Mouse (Mus musculus): ENCODE results near the gene Slc36a4. TPM values are rescaled to one million over a fixed set of nuclear protein-coding genes. Genes with fewer than 3 reads are reported as not detected.

Slc36a4 gene
- polyA plus RNA-seq, 1 experiment from 2014 or later, result 7.2 TPM

DNA sequence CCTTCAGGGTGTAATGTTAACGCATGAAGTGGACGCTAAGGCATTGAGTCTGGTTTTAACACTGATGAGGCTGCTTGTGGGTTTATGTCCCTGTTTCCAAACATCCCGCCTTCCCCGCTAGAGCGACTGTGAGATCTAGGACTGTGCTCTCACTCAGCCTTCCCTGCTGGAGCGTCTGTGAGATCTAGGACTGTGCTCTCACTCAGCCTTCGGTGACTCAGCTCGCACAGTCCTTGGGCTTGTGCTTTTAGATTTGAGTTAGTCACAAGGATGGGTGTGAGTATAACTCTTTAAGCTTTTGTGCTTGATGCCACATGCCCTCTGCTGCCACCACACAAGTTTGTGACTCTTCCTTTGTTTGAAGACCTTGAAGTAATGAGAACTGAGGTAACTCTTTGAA is 17.6 kb downstream of the Slc36a4 start:
- H3K27ac ChIP-seq, result no peak overlapping the region
- no peak overlapping the region for H3K9ac ChIP-seq
- 93% methylated on average over 8 of the region's 8 CpGs for WGBS
- no peak overlapping the region for H3K4me3 ChIP-seq
- no peak overlapping the region for H3K4me2 ChIP-seq
- H3K9me3 ChIP-seq (replicated peaks), result no peaks in the 10 kb centered on the region
- H3K36me3 ChIP-seq, result peaks cover 24% of the 10 kb centered on the region
- H3K4me1 ChIP-seq (replicated peaks), result no peaks in the 10 kb centered on the region
- H3K27me3 ChIP-seq, result no peaks in the 10 kb centered on the region
- ATAC-seq (replicated peaks; ENCODE audit: insufficient number of reproducible peaks, insufficient read depth, low FRiP score, low read depth), result no peak

DNA sequence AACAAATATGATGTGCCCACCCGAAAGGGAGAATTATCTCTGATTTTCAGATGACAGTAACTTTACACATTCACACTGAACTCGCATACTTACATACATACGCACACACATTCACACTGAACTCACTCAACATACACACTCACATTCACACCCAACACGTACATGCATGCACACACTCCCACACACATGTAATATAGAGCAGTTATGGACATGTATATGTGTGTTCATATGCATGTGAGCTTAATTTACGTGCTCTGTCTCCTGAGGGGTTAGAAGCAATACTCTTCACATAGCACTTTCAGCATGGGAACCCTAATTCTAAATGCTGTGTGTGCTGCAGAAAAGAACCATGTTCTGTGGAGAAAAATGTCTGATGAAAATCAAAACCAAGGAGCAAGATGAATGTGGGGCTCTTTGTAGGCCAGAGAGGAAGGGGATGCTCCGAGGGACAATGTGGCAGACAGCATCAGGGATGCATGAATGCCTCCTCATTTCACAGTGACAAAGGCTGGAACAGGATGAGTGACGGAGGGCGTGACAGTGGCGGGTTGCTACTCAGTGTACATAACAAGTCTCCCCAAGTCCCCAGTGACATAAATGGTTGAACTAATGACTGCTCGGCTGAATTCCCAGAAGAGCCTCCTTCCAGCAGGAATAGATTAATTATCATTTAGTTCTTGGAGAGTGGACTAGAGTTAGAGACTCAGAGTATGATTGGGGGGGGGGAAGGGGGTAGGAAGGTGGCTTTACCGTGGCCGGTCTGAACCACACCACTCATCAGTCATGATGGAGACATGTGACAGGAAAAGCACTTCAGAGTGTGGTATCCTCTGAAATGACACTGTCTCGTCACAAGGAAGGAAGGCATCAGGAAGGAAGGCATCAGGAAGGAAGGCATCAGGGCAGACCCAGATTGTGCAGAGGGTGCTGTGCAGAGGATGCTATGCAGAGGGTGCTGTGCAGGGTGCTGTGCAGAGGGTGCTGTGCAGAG is 22.5 kb downstream of the Slc36a4 start:
- H3K36me3 ChIP-seq, result peaks cover 37% of the 10 kb centered on the region
- no peaks in the 10 kb centered on the region for H3K27me3 ChIP-seq
- H3K4me2 ChIP-seq, result no peak overlapping the region
- H3K4me3 ChIP-seq, result no peak overlapping the region
- H3K9me3 ChIP-seq (replicated peaks), result no peaks in the 10 kb centered on the region
- H3K4me1 ChIP-seq (replicated peaks), result no peaks in the 10 kb centered on the region
- ATAC-seq (replicated peaks; ENCODE audit: insufficient number of reproducible peaks, insufficient read depth, low FRiP score, low read depth), result no peak
- H3K9ac ChIP-seq, result no peak overlapping the region
- WGBS, result 81% methylated on average over 13 of the region's 13 CpGs
- no peak overlapping the region for H3K27ac ChIP-seq

DNA sequence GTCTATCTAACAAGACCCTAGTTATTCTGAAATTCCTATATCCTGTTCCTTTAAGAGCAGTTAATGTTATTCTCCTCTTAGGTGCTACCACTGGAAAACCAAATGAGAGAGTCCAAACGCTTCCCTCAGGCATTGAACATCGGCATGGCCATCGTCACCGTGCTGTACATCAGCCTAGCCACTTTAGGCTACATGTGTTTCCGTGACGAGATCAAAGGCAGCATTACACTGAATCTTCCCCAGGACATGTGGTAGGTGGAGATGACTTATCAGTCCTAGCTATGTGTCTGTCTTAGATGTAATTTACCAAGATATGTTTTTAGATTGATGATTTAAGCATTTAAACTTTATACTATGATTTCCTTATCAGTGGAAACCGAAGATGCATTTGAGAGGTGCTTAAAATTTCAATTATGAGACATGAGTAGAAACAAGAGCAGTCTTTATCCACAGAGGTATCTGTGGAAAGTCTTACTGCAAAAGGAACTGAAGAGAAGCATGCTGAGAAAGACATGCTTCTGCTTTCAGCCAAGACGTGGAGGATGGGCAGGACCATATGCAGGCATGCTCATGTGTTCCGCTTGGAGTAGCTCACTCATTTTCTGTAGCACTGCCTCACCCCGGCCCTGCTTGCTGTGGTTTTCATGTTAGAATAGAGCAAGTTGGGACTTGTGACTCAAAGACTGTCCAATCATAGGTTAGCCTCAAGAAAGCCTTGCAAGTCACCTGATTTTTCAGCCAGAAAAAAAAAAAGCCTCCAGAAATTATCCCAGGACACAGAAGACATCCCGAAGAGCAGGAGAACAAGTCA is 24.7 kb downstream of the Slc36a4 start:
- Histone ChIP-seq H3K4me3 (no peak overlapping the region), H3K4me2 (no peak overlapping the region), H3K27me3 (no peaks in the 10 kb centered on the region), H3K27ac (no peak overlapping the region), H3K36me3 (peaks cover 45% of the 10 kb centered on the region), H3K9me3 (replicated peaks) (no peaks in the 10 kb centered on the region), H3K4me1 (replicated peaks) (no peaks in the 10 kb centered on the region), H3K9ac (no peak overlapping the region)
- no peak for ATAC-seq (replicated peaks; ENCODE audit: insufficient number of reproducible peaks, insufficient read depth, low FRiP score, low read depth)
- 84% methylated on average over 11 of the region's 11 CpGs for WGBS

DNA sequence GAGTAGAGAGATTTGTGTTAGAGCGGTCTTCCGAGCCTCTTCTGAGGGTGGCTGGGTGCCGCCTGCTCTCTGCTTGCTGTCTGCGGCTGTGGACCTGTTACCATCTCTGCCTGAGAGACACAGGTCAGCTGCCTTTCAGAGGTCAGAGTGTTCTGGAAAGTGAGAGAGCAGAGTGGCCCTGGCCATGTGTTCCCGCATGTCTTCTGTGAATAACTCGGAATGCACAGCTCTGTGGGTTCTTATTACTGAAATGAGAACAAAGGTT is 25.3 kb downstream of the Slc36a4 start:
- no peak overlapping the region for H3K27ac ChIP-seq
- H3K9me3 ChIP-seq (replicated peaks), result no peaks in the 10 kb centered on the region
- 84% methylated on average over 6 of the region's 6 CpGs for WGBS
- no peak overlapping the region for H3K9ac ChIP-seq
- peaks cover 47% of the 10 kb centered on the region for H3K36me3 ChIP-seq
- H3K4me3 ChIP-seq, result no peak overlapping the region
- H3K4me2 ChIP-seq, result no peak overlapping the region
- no peaks in the 10 kb centered on the region for H3K4me1 ChIP-seq (replicated peaks)
- no peak for ATAC-seq (replicated peaks; ENCODE audit: insufficient number of reproducible peaks, insufficient read depth, low FRiP score, low read depth)
- H3K27me3 ChIP-seq, result no peaks in the 10 kb centered on the region

DNA sequence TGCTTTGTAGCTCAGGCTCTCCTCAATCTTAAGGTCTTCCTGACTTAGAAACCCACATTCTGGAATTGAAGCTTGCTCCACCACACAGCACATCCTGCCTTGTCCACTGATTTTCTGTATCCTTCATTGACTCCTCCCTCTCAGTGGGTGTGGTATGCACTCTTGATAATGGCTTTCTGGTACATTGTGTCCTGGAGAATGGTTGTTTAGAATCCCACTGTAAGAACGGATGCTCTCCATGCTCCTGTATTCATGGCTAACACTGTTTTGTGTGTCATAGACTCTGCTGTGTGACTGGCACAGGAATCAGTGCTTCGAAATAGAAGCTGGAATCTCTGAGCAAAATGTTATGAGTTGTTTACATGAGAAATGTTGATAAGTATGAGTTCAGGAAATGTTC is 28.0 kb downstream of the Slc36a4 start:
- Histone ChIP-seq H3K9ac (no peak overlapping the region), H3K4me2 (no peak overlapping the region), H3K9me3 (replicated peaks) (no peaks in the 10 kb centered on the region), H3K36me3 (peaks cover 47% of the 10 kb centered on the region), H3K27ac (no peak overlapping the region), H3K4me3 (no peak overlapping the region), H3K4me1 (replicated peaks) (peaks cover 3% of the 10 kb centered on the region; the same call in 1 of the 2 replicates), H3K27me3 (no peaks in the 10 kb centered on the region)
- 88% methylated on average over 2 of the region's 2 CpGs for WGBS
- no peak for ATAC-seq (replicated peaks; ENCODE audit: insufficient number of reproducible peaks, insufficient read depth, low FRiP score, low read depth)

DNA sequence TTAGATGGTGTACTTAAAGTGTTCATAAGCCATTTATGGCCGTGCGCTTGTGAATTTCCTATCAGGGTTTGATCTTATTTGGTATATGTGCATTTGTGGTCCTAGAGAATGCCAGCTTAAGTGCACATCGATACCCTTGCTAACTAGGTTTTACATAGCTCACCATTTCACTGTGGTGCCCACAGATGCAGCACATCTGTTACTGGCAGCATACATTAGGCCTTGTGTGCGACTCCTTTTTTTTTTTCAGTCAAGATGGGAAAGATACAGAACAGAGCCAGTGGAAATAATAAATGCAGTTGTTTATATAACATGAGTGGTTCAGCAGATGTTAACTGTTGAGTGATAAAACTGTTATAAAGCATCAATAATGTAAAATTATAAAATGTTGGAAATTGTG is 31.9 kb downstream of the Slc36a4 start:
- Histone ChIP-seq H3K4me3 (no peak overlapping the region), H3K9me3 (replicated peaks) (no peaks in the 10 kb centered on the region), H3K9ac (no peak overlapping the region), H3K36me3 (peaks cover 28% of the 10 kb centered on the region), H3K27me3 (no peaks in the 10 kb centered on the region), H3K27ac (no peak overlapping the region), H3K4me1 (replicated peaks) (peaks cover 3% of the 10 kb centered on the region; the same call in 1 of the 2 replicates), H3K4me2 (no peak overlapping the region)
- ATAC-seq (replicated peaks; ENCODE audit: insufficient number of reproducible peaks, insufficient read depth, low FRiP score, low read depth), result no peak
- WGBS, result 86% methylated on average over 4 of the region's 4 CpGs

DNA sequence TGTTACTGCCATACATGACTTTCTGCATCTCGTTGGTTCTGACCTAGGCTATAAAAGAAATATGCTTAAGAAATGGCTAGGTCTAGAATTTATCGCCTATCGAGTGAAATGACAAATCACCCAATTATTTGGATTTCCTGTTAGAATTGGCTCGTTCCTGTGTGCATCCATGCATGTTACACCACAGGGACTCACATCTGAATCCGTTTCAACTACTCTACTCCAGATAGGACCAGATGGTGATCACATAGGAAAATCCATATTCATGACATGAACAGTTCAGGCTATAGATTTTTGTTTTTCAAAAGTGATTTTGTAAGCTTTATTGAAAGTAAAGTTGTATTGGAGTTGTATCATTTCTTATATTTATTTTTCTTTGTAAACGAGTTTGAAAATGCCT is 32.4 kb downstream of the Slc36a4 start:
- peaks cover 3% of the 10 kb centered on the region; the same call in 1 of the 2 replicates for H3K4me1 ChIP-seq (replicated peaks)
- H3K4me3 ChIP-seq, result no peak overlapping the region
- no peak overlapping the region for H3K9ac ChIP-seq
- WGBS, result 76% methylated on average over 6 of the region's 6 CpGs
- ATAC-seq (replicated peaks; ENCODE audit: insufficient number of reproducible peaks, insufficient read depth, low FRiP score, low read depth), result no peak
- no peaks in the 10 kb centered on the region for H3K27me3 ChIP-seq
- no peak overlapping the region for H3K4me2 ChIP-seq
- H3K27ac ChIP-seq, result no peak overlapping the region
- H3K9me3 ChIP-seq (replicated peaks), result no peaks in the 10 kb centered on the region
- peaks cover 23% of the 10 kb centered on the region for H3K36me3 ChIP-seq

DNA sequence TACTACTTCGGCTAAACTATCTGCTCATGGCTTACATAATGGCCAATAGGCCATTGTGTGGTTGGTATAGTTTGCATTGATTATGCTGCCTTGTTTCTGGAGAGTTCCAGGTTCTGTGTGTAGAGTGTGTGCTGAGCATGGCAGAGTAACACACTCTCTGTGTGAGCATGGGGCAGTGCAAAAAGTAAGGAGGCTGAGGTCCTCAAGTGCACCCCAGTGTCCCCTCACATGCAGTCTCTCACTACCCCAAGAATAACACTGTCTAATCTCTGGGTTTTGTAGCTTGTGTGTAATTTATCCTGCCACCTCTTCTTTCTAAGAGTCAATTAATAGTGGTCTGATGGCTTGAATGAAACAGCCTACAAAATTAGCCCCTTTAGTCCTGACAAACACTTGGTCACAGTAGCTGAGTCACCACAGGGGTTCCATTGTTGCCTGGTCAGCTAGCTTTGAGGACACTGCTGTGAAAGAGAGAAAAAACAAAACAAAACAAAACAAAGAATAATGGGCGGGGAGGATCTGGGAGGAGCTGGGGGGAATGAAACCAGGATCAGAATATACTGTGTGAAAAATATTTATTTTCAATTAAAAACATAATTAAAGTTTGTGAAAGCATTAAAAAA is 36.6 kb downstream of the Slc36a4 start:
- Histone ChIP-seq H3K27me3 (no peaks in the 10 kb centered on the region), H3K4me1 (replicated peaks) (no peaks in the 10 kb centered on the region), H3K4me3 (no peak overlapping the region), H3K36me3 (no peaks in the 10 kb centered on the region), H3K27ac (no peak overlapping the region), H3K9ac (no peak overlapping the region), H3K9me3 (replicated peaks) (no peaks in the 10 kb centered on the region), H3K4me2 (no peak overlapping the region)
- WGBS, result 63% methylated on average over 2 of the region's 2 CpGs
- ATAC-seq (replicated peaks; ENCODE audit: insufficient number of reproducible peaks, insufficient read depth, low FRiP score, low read depth), result no peak

DNA sequence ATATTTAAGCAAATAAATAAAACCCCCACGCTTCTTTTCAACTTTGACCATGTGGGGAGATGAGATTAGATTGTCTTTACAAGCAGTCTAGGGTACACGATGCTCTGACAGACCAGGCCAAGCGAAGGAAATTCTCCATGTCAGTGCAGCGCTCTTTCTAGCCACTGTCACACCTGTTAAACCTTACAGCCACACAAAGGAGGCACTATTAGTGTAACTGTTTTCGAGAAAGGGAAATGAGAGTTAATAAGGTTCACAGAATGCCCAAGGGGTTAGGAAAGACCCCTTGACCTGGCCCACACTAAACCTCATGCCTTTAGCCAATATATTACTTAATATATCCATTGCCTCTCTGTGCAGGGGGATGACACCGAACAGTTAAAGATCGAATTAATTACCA is 37.1 kb downstream of the Slc36a4 start:
- Histone ChIP-seq H3K27ac (no peak overlapping the region), H3K4me1 (replicated peaks) (no peaks in the 10 kb centered on the region), H3K9ac (no peak overlapping the region), H3K36me3 (no peaks in the 10 kb centered on the region), H3K27me3 (no peaks in the 10 kb centered on the region), H3K4me3 (no peak overlapping the region), H3K4me2 (no peak overlapping the region), H3K9me3 (replicated peaks) (no peaks in the 10 kb centered on the region)
- WGBS, result 66% methylated on average over 7 of the region's 7 CpGs
- no peak for ATAC-seq (replicated peaks; ENCODE audit: insufficient number of reproducible peaks, insufficient read depth, low FRiP score, low read depth)

DNA sequence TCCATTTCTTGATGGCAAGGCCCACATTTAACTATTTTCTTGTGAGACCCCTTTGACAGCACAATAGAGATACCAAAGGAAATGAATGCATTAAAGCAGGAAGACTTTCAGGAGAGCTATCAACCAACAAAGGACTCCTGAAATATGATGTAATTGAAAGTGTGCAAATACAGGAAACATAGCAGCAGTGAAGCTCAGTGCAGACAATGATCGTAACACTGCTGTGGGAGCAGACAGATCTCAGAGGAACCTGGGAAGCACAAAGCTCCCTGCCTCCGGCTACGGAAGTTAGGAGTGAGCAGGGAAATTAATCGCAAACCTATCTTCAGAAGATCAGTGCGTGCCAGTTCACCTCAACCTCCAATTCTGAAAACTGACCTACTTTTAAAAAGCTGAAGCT is 38.8 kb downstream of the Slc36a4 start:
- no peak overlapping the region for H3K9ac ChIP-seq
- no peak overlapping the region for H3K27ac ChIP-seq
- no peaks in the 10 kb centered on the region for H3K9me3 ChIP-seq (replicated peaks)
- H3K4me1 ChIP-seq (replicated peaks), result no peaks in the 10 kb centered on the region
- no peak overlapping the region for H3K4me2 ChIP-seq
- no peak for ATAC-seq (replicated peaks; ENCODE audit: insufficient number of reproducible peaks, insufficient read depth, low FRiP score, low read depth)
- WGBS, result 74% methylated on average over 5 of the region's 5 CpGs
- no peaks in the 10 kb centered on the region for H3K36me3 ChIP-seq
- no peaks in the 10 kb centered on the region for H3K27me3 ChIP-seq
- H3K4me3 ChIP-seq, result no peak overlapping the region

DNA sequence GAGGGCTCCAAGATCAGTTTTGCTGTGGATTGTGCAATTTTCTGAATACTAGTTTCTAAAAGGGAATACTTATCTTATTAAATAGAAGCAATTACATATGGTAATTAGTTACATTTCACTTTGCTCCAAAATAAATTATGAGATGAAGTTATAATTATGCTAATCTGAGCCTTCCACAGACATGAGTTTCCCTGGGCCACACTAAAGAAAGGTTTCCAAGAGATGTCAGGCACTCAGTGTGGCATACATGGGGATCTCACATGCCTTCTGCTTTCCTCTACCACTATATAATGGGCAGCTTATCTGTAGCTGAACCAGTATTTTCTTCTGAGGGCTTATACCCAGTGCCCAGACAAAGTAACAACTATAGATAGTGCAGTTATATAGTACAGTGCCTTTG is 49.8 kb downstream of the Slc36a4 start:
- no peak overlapping the region for H3K9ac ChIP-seq
- no peak overlapping the region for H3K4me2 ChIP-seq
- H3K4me1 ChIP-seq (replicated peaks), result no peaks in the 10 kb centered on the region
- no peaks in the 10 kb centered on the region for H3K9me3 ChIP-seq (replicated peaks)
- no peak overlapping the region for H3K27ac ChIP-seq
- H3K36me3 ChIP-seq, result no peaks in the 10 kb centered on the region
- H3K4me3 ChIP-seq, result no peak overlapping the region
- no peaks in the 10 kb centered on the region for H3K27me3 ChIP-seq
- no peak for ATAC-seq (replicated peaks; ENCODE audit: insufficient number of reproducible peaks, insufficient read depth, low FRiP score, low read depth)
